Mouse (Mus musculus) gastrocnemius, postnatal 4 days (tissue): ENCODE data around the gene Zfp607b. TPM values are rescaled to one million over a fixed set of nuclear protein-coding genes. Genes with fewer than 3 reads are reported as not detected.

Source experiments
- DNase-seq, 2 experiments: peaks; one replicate each; pipeline ENCODE4 v3.0.0; 2021 to 2022; ENCODE audit warnings: low spot score in 2 of 2, mixed read lengths in 2 of 2
- total RNA-seq, 2 experiments: library from RNA; stranded (reverse); gene quantifications; 2 replicates each; pipeline ENCODE4 v1.2.3; 2021

Gene Zfp607b
- total RNA-seq, 2 experiments from 2014 or later, result 1.4 to 2.1 TPM

GRCm38 (mm10) chr7:27683218-27683617 is 5.9 kb upstream of the Zfp607b start:
- DNase-seq, result no peak

- DNase-seq, result no peak
Observed at GRCm38 (mm10) chr7:27685220-27685619, 3.9 kb upstream of the Zfp607b start.

- DNase-seq, result no peak
Observed at GRCm38 (mm10) chr7:27685681-27686080, 3.5 kb upstream of the Zfp607b start.

GRCm38 (mm10) chr7:27687043-27687442 is 2.1 kb upstream of the Zfp607b start:
- DNase-seq, result no peak

GRCm38 (mm10) chr7:27687836-27688235 is 1.3 kb upstream of the Zfp607b start:
- no peak for DNase-seq

- DNase-seq, result no peak
Observed at GRCm38 (mm10) chr7:27688246-27688788, 823 bp upstream of the Zfp607b start.

GRCm38 (mm10) chr7:27691076-27691475 is 1.9 kb downstream of the Zfp607b start:
- DNase-seq, result peak in 1 of 2 experiments; percentile 23

- DNase-seq, result no peak
Observed at GRCm38 (mm10) chr7:27696711-27697110, 7.6 kb downstream of the Zfp607b start.

- DNase-seq, result no peak
Observed at GRCm38 (mm10) chr7:27710402-27710801, 21.3 kb downstream of the Zfp607b start.

- no peak for DNase-seq
Observed at GRCm38 (mm10) chr7:27721951-27722350, 32.8 kb downstream of the Zfp607b start.

- peak in 1 of 2 experiments; percentile 24 for DNase-seq
Observed at GRCm38 (mm10) chr7:27725566-27726538, 36.7 kb downstream of the Zfp607b start.

- DNase-seq, result no peak
Observed at GRCm38 (mm10) chr7:27727471-27727870, 38.3 kb downstream of the Zfp607b start.

GRCm38 (mm10) chr7:27731281-27731883 is 42.2 kb downstream of the Zfp607b start, which contains the start of gene Zfp60:
Gene Zfp60, plus strand, starts transcription at chr7:27731389.
- peak; percentile 68 to 84 for DNase-seq

- DNase-seq, result no peak
Observed at GRCm38 (mm10) chr7:27731946-27732345, 42.8 kb downstream of the Zfp607b start.

GRCm38 (mm10) chr7:27732508-27732907 is 43.4 kb downstream of the Zfp607b start:
- no peak for DNase-seq

- DNase-seq, result no peak
Observed at GRCm38 (mm10) chr7:27735457-27735856, 46.3 kb downstream of the Zfp607b start.

Other genes with a start within 250 kb of the Zfp607b start
- gene Sptbn4, start 241.7 kb upstream of the Zfp607b start, total RNA-seq, result under 1 TPM; 0.21 to 0.34 TPM
- gene Blvrb, start 241.4 kb upstream of the Zfp607b start, total RNA-seq, result 10 to 100 TPM; 29.0 to 36.5 TPM
- gene Sertad3, start 215.6 kb upstream of the Zfp607b start, total RNA-seq, result 10 to 100 TPM; 13.0 to 13.6 TPM
- 10 to 100 TPM; 15.6 to 16.2 TPM for gene Sertad1, start 202.4 kb upstream of the Zfp607b start, total RNA-seq
- 10 to 100 TPM; 36.6 to 38.2 TPM for gene Prx, start 190.0 kb upstream of the Zfp607b start, total RNA-seq
- 1 to 10 TPM in 1 of 2 experiments, under 1 TPM in 1; 0.73 to 1.1 TPM for gene Hipk4, start 166.1 kb upstream of the Zfp607b start, total RNA-seq
- gene Pld3, start 136.1 kb upstream of the Zfp607b start, total RNA-seq, result 10 to 100 TPM; 45.0 to 47.7 TPM
- gene 2310022A10Rik, start 136.1 kb upstream of the Zfp607b start, total RNA-seq, result 100 to 1,000 TPM; 100 to 115 TPM
- 100 to 1,000 TPM; 183 to 188 TPM for gene Akt2, start 97.8 kb upstream of the Zfp607b start, total RNA-seq
- not detected for gene Ttc9b, start 35.4 kb upstream of the Zfp607b start, total RNA-seq
- gene Map3k10, start 14.7 kb upstream of the Zfp607b start, total RNA-seq, result 10 to 100 TPM; 19.2 to 20.0 TPM
- gene Zfp60, start 42.0 kb downstream of the Zfp607b start, total RNA-seq, result 10 to 100 TPM; 10.9 to 12.8 TPM
- 1 to 10 TPM; 4.6 to 6.2 TPM for gene Zfp626, start 117.9 kb downstream of the Zfp607b start, total RNA-seq
- 1 to 10 TPM; 2.8 to 3.0 TPM for gene Zfp59, start 149.3 kb downstream of the Zfp607b start, total RNA-seq
- 1 to 10 TPM; 3.5 to 4.3 TPM for gene Zfp607a, start 168.2 kb downstream of the Zfp607b start, total RNA-seq
- gene Zfp974, start 240.1 kb downstream of the Zfp607b start, total RNA-seq, result 1 to 10 TPM; 7.7 to 9.3 TPM